Mouse (Mus musculus): Measurements from ENCODE around the gene Maz. TPM values are rescaled to one million over a fixed set of nuclear protein-coding genes. Genes with fewer than 3 reads are reported as not detected.

Gene Maz
- total and polyA plus RNA-seq, 3 experiments: 234 to 540 TPM; not detected in 1

DNA sequence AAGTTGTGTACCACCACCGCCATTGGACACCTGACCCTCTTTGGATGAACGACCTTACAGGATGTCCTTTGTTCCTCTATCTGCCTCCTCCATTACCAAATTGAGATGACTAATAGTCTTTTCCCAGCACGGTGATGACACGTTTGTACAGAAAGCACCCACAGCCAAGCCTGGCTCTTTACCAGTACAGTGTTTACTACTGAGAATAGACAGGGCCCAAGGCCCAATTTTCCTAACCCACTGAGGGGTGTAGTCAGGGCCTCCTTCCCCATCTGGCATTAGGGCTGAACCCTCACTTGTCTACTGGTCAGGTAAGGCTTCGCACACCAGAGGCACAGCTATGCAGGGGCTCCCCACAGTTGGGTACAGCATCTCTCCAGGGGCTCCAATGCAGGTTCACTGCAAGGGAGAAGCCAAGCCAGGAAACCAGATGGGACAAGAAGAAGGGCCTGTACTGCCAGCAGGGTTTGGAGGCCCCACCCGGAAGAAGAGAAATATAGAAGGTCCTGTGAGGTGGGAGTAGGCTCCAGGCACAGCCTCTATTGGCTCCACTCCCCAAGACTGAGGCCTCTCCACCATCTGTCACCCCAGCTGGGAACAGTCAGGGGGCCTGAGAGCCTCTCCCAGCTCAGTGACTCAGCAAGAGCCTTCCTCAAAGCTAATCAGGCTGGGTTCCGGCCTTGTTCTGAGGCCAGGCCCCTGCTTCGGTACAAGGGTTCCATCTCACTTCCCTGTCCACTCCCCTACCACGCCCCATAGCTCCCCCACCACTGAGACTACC lies 18.4 kb downstream of the Maz start:
- H3K27ac ChIP-seq (ENCODE audit: control insufficient read depth, low read depth, low read length): peak overlapping the region; percentile 91
- DNase-seq (ENCODE audit: low read depth, low spot score): peak; percentile 95
- TF ChIP-seq ETS1 (IDR thresholded peaks at IDR 0.05; ENCODE audit: low read depth, low read length) (peak; percentile 98), POLR2A (IDR thresholded peaks at IDR 0.05; ENCODE audit: control insufficient read depth in 1 of 2, insufficient read depth in 1 of 2, low read depth in 1 of 2, low read length in 2 of 2, poor library complexity in 1 of 2) (peak; percentile 17 to 78; a peak in 3 of 4 replicates), EP300 (IDR thresholded peaks at IDR 0.05; ENCODE audit: low read depth in 1 of 2, low read length in 2 of 2) (peak in 1 of 2 experiments; percentile 65; a peak in 2 of 4 replicates), TAL1 (IDR thresholded peaks at IDR 0.05; ENCODE audit: low read length) (peak; percentile 41; the same call in 1 of the 2 replicates), JUND (IDR thresholded peaks at IDR 0.05; ENCODE audit: low read depth, low read length) (0 out of 2 replicates have a peak, but pooled peaks have one; percentile 9), POLR2AphosphoS5 (IDR thresholded peaks at IDR 0.05; ENCODE audit: borderline replicate concordance, low read depth, low read length) (no peak), TBP (IDR thresholded peaks at IDR 0.05; ENCODE audit: low read depth, low read length) (peak; percentile 71; the same call in 1 of the 2 replicates), KAT2A (conservative IDR thresholded peaks at IDR 0.05; ENCODE audit: low read depth, low read length) (peak; percentile 34; the same call in 1 of the 2 replicates), USF1 (IDR thresholded peaks at IDR 0.05; ENCODE audit: low read depth, low read length) (0 out of 2 replicates have a peak, but pooled peaks have one; percentile 3), MEF2A (IDR thresholded peaks at IDR 0.05; ENCODE audit: extremely low read depth, insufficient replicate concordance, low read depth, low read length, poor library complexity, severe bottlenecking) (no peak), SMC3 (IDR thresholded peaks at IDR 0.05; ENCODE audit: low read depth, low read length) (no peak), ELF1 (IDR thresholded peaks at IDR 0.05; ENCODE audit: low read depth, low read length) (peak; percentile 75), MAFK (IDR thresholded peaks at IDR 0.05; ENCODE audit: borderline replicate concordance, low read depth, low read length) (0 out of 2 replicates have a peak, but pooled peaks have one; percentile 53), NELFE (IDR thresholded peaks at IDR 0.05; ENCODE audit: low read depth, low read length) (no peak), MXI1 (IDR thresholded peaks at IDR 0.05; ENCODE audit: low read depth, low read length) (peak; percentile 65), MYC (IDR thresholded peaks at IDR 0.05; ENCODE audit: low read depth, low read length) (no peak), GABPA (IDR thresholded peaks at IDR 0.05; ENCODE audit: low read depth, low read length) (peak; percentile 79), TCF12 (IDR thresholded peaks at IDR 0.05; ENCODE audit: low read depth, low read length) (0 out of 2 replicates have a peak, but pooled peaks have one; percentile 31), HCFC1 (IDR thresholded peaks at IDR 0.05; ENCODE audit: low read depth, low read length) (peak; percentile 60; the same call in 1 of the 2 replicates), SIN3A (IDR thresholded peaks at IDR 0.05; ENCODE audit: low read length) (peak; percentile 84), MAX (IDR thresholded peaks at IDR 0.05; ENCODE audit: low read length) (0 out of 2 replicates have a peak, but pooled peaks have one; percentile 15)
- H3K4me1 ChIP-seq (ENCODE audit: control insufficient read depth in 1 of 2, insufficient read depth in 2 of 2, low read length in 2 of 2): peaks cover 10 to 33% of the 10 kb centered on the region in 2 experiments
- H3K9ac ChIP-seq (ENCODE audit: control insufficient read depth, low read depth, low read length, poor library complexity, severe bottlenecking): peak overlapping the region; percentile 68
- no peaks in the 10 kb centered on the region for H3K9me3 ChIP-seq (replicated peaks; ENCODE audit: insufficient read depth, low read length)
- peaks cover 8% of the 10 kb centered on the region for H3K79me2 ChIP-seq (ENCODE audit: control insufficient read depth, insufficient read depth, low read length, poor library complexity)
- no peaks in the 10 kb centered on the region for H3K27me3 ChIP-seq (ENCODE audit: control insufficient read depth in 1 of 2, insufficient read depth in 2 of 2, low read length in 2 of 2)
- peaks cover 0 to 24% of the 10 kb centered on the region in 2 experiments; a peak in 2 of 4 replicates for H3K36me3 ChIP-seq (ENCODE audit: control insufficient read depth in 1 of 2, insufficient read depth in 2 of 2, low read length in 2 of 2)
- peak overlapping the region; percentile 3 to 18; a peak in 2 of 4 replicates for H3K4me3 ChIP-seq (ENCODE audit: control insufficient read depth in 1 of 2, insufficient read depth in 1 of 2, low read depth in 2 of 2, low read length in 2 of 2)
